Mouse (Mus musculus) CH12.LX (cell line): ENCODE results near the gene Pigt.

Experiments used
- CTCF ChIP-seq, 2 experiments: IDR thresholded peaks in 1 of 2; conservative IDR thresholded peaks in 1 of 2; 2 replicates each; pipeline ENCODE4 v1.5.1; 2011 to 2012; ENCODE audit warnings: low read depth in 2 of 2, low read length in 2 of 2, improper control_type of control experiment in 1 of 2, inconsistent platforms in 1 of 2, mild to moderate bottlenecking in 1 of 2, moderate library complexity in 1 of 2
- E2F4 ChIP-seq: IDR thresholded peaks from 2 replicates; pipeline ENCODE4 v1.6.1; 2011; ENCODE audit warnings: low read depth, low read length, improper control_type of control experiment; ENCODE audit not compliant: insufficient replicate concordance
- HCFC1 ChIP-seq: IDR thresholded peaks from 2 replicates; pipeline ENCODE4 v1.6.1; 2012; ENCODE audit warnings: low read depth, mild to moderate bottlenecking, inconsistent platforms, low read length, improper control_type of control experiment
- MAX ChIP-seq: IDR thresholded peaks from 2 replicates; pipeline ENCODE4 v1.6.1; 2011; ENCODE audit warnings: low read length, improper control_type of control experiment
- POLR2A ChIP-seq: IDR thresholded peaks from 2 replicates; pipeline ENCODE4 v1.6.1; 2011; ENCODE audit warnings: low read depth, mild to moderate bottlenecking, improper control_type of control experiment, low read length

DNA sequence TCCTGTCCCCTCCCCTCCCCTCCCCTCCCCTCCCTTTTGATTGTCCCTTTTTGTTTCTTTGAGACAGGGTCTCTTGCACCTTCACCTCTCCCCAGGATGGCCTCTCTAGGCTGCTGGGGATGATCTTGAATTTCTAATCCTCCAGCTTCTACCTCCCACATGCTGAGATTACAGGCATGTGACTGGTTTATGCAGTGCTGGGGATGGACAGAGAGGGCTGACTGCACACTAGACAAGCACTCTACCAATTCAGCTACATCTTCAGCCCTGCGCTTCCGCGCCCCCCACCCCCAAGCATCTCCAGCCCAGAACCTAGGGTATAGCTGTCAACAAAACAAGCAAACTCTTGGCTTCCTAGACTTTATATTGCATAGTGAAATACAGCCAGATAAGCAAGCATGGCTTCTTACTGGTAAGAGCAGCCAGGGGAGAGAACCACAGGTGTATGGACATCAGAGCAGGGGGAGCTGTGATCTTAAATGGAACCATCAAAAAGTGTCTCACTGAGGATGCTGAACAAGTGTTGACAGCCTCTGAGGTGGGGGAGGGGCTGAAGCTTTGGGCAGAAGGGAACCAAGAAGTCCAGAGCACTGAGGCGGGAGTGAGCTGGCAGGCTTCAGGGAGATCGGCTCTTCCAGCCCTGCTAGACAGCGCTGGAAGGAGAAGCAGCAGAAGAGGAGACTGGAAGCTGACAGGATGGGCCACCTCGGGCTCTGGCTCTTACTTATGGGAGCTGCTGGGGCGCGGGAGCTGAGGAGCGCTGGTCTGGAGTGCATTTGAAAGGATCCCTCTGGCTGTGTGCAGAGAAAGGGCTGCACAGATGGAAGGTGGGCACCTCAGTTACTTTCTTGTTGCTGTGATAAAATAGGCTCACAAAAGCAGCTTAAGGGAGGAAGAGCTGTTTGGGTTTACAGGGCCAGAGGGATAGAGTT lies 52.9 kb downstream of the Pigt start:
- TF ChIP-seq E2F4 (no peak), HCFC1 (no peak), POLR2A (no peak), CTCF (conservative IDR thresholded peaks at IDR 0.05 in 1 of 2, IDR thresholded peaks at IDR 0.05 in 1 of 2; ENCODE audit: low read depth in 2 of 2, low read length in 2 of 2) (no peak), MAX (no peak)
